In the genomic region with DNA sequence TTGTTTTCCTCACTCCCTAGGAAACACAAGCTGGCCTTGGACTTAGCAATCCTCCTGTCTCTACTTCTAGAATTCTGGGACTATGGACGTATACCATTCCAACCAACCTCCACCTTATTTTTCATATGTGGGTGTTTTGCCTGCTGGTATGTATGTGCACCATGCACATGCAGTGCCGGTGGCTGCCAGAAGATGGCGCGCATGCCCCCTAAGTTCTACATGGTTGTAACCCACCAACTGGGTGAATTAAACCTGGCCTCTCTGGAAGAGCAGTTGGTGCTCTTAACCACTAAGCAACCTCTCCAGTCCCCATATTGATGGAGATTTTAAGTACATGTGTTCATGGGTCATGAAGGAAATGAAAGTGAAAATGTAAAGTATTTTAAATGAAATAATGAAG, we compare ENCODE assay signal across 8 mouse cellular contexts.
DNase-seq lines count a peak whose midpoint lies in the region; ATAC-seq and TF ChIP-seq lines count a peak whose summit lies in the region.
"Not testable (repeated sequence)": the region's sequence is repeated elsewhere in the genome, so short reads cannot be mapped to it uniquely, and the experiment has no call there.

No protein-coding gene starts in this region.

- DNase-seq in ZHBTc4 (ENCODE audit: low read depth, low spot score) = peak; percentile 74
- DNase-seq in embryo, embryonic 10 days (ENCODE audit: low spot score) = peak; percentile 23
- DNase-seq in heart, postnatal 4 days = peak; percentile 11
- DNase-seq in layer of hippocampus, adult 2 months (ENCODE audit: low spot score in 2 of 2); stomach, postnatal 0 days (ENCODE audit: low spot score): not testable (repeated sequence)
- peak; percentile 12 for DNase-seq in lung, embryonic 14.5 days
- DNase-seq in yolk sac, embryonic 10.5 days (ENCODE audit: low spot score) = peak; percentile 1

- not testable (repeated sequence) for H3K27ac ChIP-seq in layer of hippocampus, adult 2 months; lung, embryonic 14.5 days (ENCODE audit: low read depth); stomach, postnatal 0 days (replicated peaks)

- not testable (repeated sequence) for H3K4me1 ChIP-seq in E14TG2a.4 (replicated peaks; ENCODE audit: low read depth, low read length); lung, embryonic 14.5 days (ENCODE audit: insufficient read depth); stomach, postnatal 0 days (replicated peaks; ENCODE audit: control insufficient read depth, insufficient read depth)

- not testable (repeated sequence) for H3K27me3 ChIP-seq in E14TG2a.4 (ENCODE audit: insufficient read depth, low read length); lung, embryonic 14.5 days (ENCODE audit: insufficient read depth, low read length); stomach, postnatal 0 days (ENCODE audit: control insufficient read depth, insufficient read depth, low read length)

- not testable (repeated sequence) for H3K9ac ChIP-seq in lung, embryonic 14.5 days; stomach, postnatal 0 days (ENCODE audit: low read length)

- ATAC-seq in lung, embryonic 14.5 days (ENCODE audit: insufficient read depth); stomach, postnatal 0 days (ENCODE audit: low FRiP score, low TSS enrichment): not testable (repeated sequence)

- H3K36me3 ChIP-seq in E14TG2a.4 (ENCODE audit: insufficient read depth, low read length); lung, embryonic 14.5 days (ENCODE audit: insufficient read depth); stomach, postnatal 0 days (ENCODE audit: control insufficient read depth, insufficient read depth, low read length): not testable (repeated sequence)

- 55% methylated on average over 4 of the region's 4 CpGs for WGBS in lung, embryonic 14.5 days
- WGBS in stomach, postnatal 0 days = 54% methylated on average over 4 of the region's 4 CpGs

- H3K4me2 ChIP-seq in lung, embryonic 14.5 days; stomach, postnatal 0 days (replicated peaks; ENCODE audit: low read depth): not testable (repeated sequence)

- H3K9me3 ChIP-seq in E14TG2a.4 (ENCODE audit: low read length); lung, embryonic 14.5 days (ENCODE audit: low read depth, low read length); stomach, postnatal 0 days (ENCODE audit: control insufficient read depth, low read length): not testable (repeated sequence)

- TF ChIP-seq CTCF in E14TG2a.4 (conservative IDR thresholded peaks at IDR 0.05; ENCODE audit: low read length) = peak; percentile 56
- peak; percentile 31 for TF ChIP-seq CTCF in layer of hippocampus, adult 2 months (conservative IDR thresholded peaks at IDR 0.05)
- peak; percentile 37; the same call in 1 of the 2 replicates for TF ChIP-seq CTCF in lung, embryonic 14.5 days (IDR thresholded peaks at IDR 0.05; ENCODE audit: low read depth)
- TF ChIP-seq CTCF in stomach, postnatal 0 days (IDR thresholded peaks at IDR 0.05; ENCODE audit: low read depth) = peak; percentile 36

- TF ChIP-seq EP300 in stomach, postnatal 0 days (optimal IDR thresholded peaks at IDR 0.05) = not testable (repeated sequence)

- H3K4me3 ChIP-seq in E14TG2a.4 (replicated peaks; ENCODE audit: low read length); layer of hippocampus, adult 2 months; lung, embryonic 14.5 days (ENCODE audit: low read depth, low read length); stomach, postnatal 0 days (ENCODE audit: low read depth, low read length): not testable (repeated sequence)
